Mouse (Mus musculus) small intestine, adult 2 months (tissue): ENCODE measurements around the gene Serpina3f.

Experiments used
- CTCF ChIP-seq: fragments of 200-500 bp; IDR thresholded peaks from 2 replicates; pipeline ENCODE4 v1.5.1; 2012; ENCODE audit warnings: low read depth, mild to moderate bottlenecking, control low read depth, inconsistent platforms, low read length, moderate library complexity, mixed read lengths; ENCODE audit not compliant: insufficient replicate concordance, insufficient read length; ENCODE audit errors: extremely low read depth
- POLR2A ChIP-seq: fragments of 200-500 bp; IDR thresholded peaks from 2 replicates; pipeline ENCODE4 v1.6.1; 2012; ENCODE audit warnings: low read depth, mild to moderate bottlenecking, control low read depth, inconsistent platforms, low read length, moderate library complexity

DNA sequence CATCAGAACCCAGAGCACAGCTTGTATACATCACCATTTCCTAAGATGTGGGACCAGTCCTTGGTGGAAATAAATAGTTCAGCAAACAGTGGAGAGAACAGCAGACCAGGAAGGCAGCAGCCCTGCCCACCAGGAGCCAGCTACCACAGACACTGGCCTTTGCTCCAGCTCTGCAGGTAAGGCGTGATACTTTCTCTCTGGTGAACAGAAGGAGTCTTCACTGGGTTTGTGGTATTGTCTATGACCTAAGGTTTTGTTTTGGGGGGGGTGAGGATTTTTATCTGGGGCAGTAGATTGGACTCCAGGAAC, at the start of gene Serpina3f:
- TF ChIP-seq POLR2A (no peak), CTCF (no peak)
